Mouse (Mus musculus) MEL (cell line): Measurements from ENCODE around the gene Fyttd1. TPM values are rescaled to one million over a fixed set of nuclear protein-coding genes. Genes with fewer than 3 reads are reported as not detected.
A peak's percentile ranks its signal among the peaks of the same experiment; 100 is the strongest.

Experiments used
- DNase-seq: peaks from one replicate; pipeline ENCODE4 v3.0.0; 2011; ENCODE audit warnings: low read depth, low spot score
- H3K27ac ChIP-seq: 2 replicates; pipeline ENCODE4 v1.5.1; 2012; ENCODE audit warnings: low read depth, mild to moderate bottlenecking, control low read depth, low read length, moderate library complexity; ENCODE audit not compliant: control insufficient read depth
- H3K27me3 ChIP-seq, 2 experiments: fragments of 150-350 bp in 1 of 2; sonication (generic) in 1 of 2; 2 replicates each; pipeline ENCODE4 v1.6.1; 2012; ENCODE audit warnings: low read length in 2 of 2, mild to moderate bottlenecking in 2 of 2, improper control_type of control experiment in 1 of 2, moderate library complexity in 1 of 2; ENCODE audit not compliant: insufficient read depth in 2 of 2, control insufficient read depth in 1 of 2
- H3K36me3 ChIP-seq, 2 experiments: 2 replicates each; pipeline ENCODE4 v1.6.1; 2012 to 2014; ENCODE audit warnings: low read length in 2 of 2, improper control_type of control experiment in 1 of 2, inconsistent platforms in 1 of 2, mild to moderate bottlenecking in 1 of 2; ENCODE audit not compliant: insufficient read depth in 2 of 2, control insufficient read depth in 1 of 2
- H3K4me1 ChIP-seq, 2 experiments: fragments of 150-350 bp in 1 of 2; sonication (generic) in 1 of 2; 2 replicates each; pipeline ENCODE4 v1.6.1; 2012; ENCODE audit warnings: low read length in 2 of 2, improper control_type of control experiment in 1 of 2, mild to moderate bottlenecking in 1 of 2; ENCODE audit not compliant: insufficient read depth in 2 of 2, control insufficient read depth in 1 of 2
- H3K4me3 ChIP-seq, 2 experiments: fragments of 150-350 bp in 1 of 2; sonication (generic) in 1 of 2; 2 replicates each; pipeline ENCODE4 v1.5.1; 2012; ENCODE audit warnings: low read depth in 2 of 2, low read length in 2 of 2, mild to moderate bottlenecking in 2 of 2, moderate library complexity in 2 of 2, control low read depth in 1 of 2, improper control_type of control experiment in 1 of 2; ENCODE audit not compliant: control insufficient read depth in 1 of 2, insufficient read depth in 1 of 2
- H3K79me2 ChIP-seq: 2 replicates; pipeline ENCODE4 v1.6.1; 2012; ENCODE audit warnings: mild to moderate bottlenecking, low read length, moderate library complexity; ENCODE audit not compliant: control insufficient read depth, poor library complexity, insufficient read depth
- H3K9ac ChIP-seq: 2 replicates; pipeline ENCODE4 v1.6.1; 2012; ENCODE audit warnings: low read depth, mild to moderate bottlenecking, control low read depth, low read length, moderate library complexity; ENCODE audit not compliant: control insufficient read depth, poor library complexity, severe bottlenecking
- H3K9me3 ChIP-seq: fragments of 150-350 bp; sonication (generic); replicated peaks from 2 replicates; pipeline ENCODE4 v1.6.1; 2012; ENCODE audit warnings: mild to moderate bottlenecking, low read length, improper control_type of control experiment, moderate library complexity; ENCODE audit not compliant: insufficient read depth
- CHD1 ChIP-seq: IDR thresholded peaks from 2 replicates; pipeline ENCODE4 v1.6.1; 2012; ENCODE audit warnings: low read depth, mild to moderate bottlenecking, inconsistent platforms, low read length, improper control_type of control experiment
- CHD2 ChIP-seq: IDR thresholded peaks from 2 replicates; pipeline ENCODE4 v1.6.1; 2011; ENCODE audit warnings: low read length, improper control_type of control experiment
- E2F4 ChIP-seq: IDR thresholded peaks from 2 replicates; pipeline ENCODE4 v1.6.1; 2011; ENCODE audit warnings: low read depth, low read length, improper control_type of control experiment, borderline replicate concordance
- ELF1 ChIP-seq: IDR thresholded peaks from 2 replicates; pipeline ENCODE4 v1.6.1; 2014; ENCODE audit warnings: low read depth, mild to moderate bottlenecking, inconsistent platforms, low read length, improper control_type of control experiment, moderate library complexity
- ETS1 ChIP-seq: IDR thresholded peaks from 2 replicates; pipeline ENCODE4 v1.6.1; 2012; ENCODE audit warnings: low read depth, mild to moderate bottlenecking, inconsistent platforms, low read length, improper control_type of control experiment, moderate library complexity
- GABPA ChIP-seq: IDR thresholded peaks from 2 replicates; pipeline ENCODE4 v1.6.1; 2012; ENCODE audit warnings: low read depth, mild to moderate bottlenecking, inconsistent platforms, low read length, improper control_type of control experiment, moderate library complexity
- GATA1 ChIP-seq: IDR thresholded peaks from 2 replicates; pipeline ENCODE4 v1.6.1; 2011; ENCODE audit warnings: low read depth, low read length, improper control_type of control experiment
- HCFC1 ChIP-seq: IDR thresholded peaks from 2 replicates; pipeline ENCODE4 v1.6.1; 2012; ENCODE audit warnings: low read depth, mild to moderate bottlenecking, inconsistent platforms, low read length, improper control_type of control experiment, moderate library complexity
- KAT2A ChIP-seq: conservative IDR thresholded peaks from 2 replicates; pipeline ENCODE4 v1.6.1; 2012; ENCODE audit warnings: low read depth, low read length, improper control_type of control experiment, inconsistent platforms
- MAFK ChIP-seq: IDR thresholded peaks from 2 replicates; pipeline ENCODE4 v1.6.1; 2011; ENCODE audit warnings: low read depth, mild to moderate bottlenecking, low read length, improper control_type of control experiment, borderline replicate concordance
- MAX ChIP-seq: IDR thresholded peaks from 2 replicates; pipeline ENCODE4 v1.6.1; 2011; ENCODE audit warnings: low read length, improper control_type of control experiment
- MAZ ChIP-seq: IDR thresholded peaks from 2 replicates; pipeline ENCODE4 v1.6.1; 2012; ENCODE audit warnings: low read depth, mild to moderate bottlenecking, inconsistent platforms, low read length, improper control_type of control experiment
- MEF2A ChIP-seq: IDR thresholded peaks from 2 replicates; pipeline ENCODE4 v1.6.1; 2014; ENCODE audit warnings: low read depth, mild to moderate bottlenecking, inconsistent platforms, low read length, improper control_type of control experiment; ENCODE audit not compliant: poor library complexity, insufficient replicate concordance, severe bottlenecking; ENCODE audit errors: extremely low read depth
- MXI1 ChIP-seq: IDR thresholded peaks from 2 replicates; pipeline ENCODE4 v1.6.1; 2011; ENCODE audit warnings: mild to moderate bottlenecking, low read depth, low read length, improper control_type of control experiment
- MYC ChIP-seq: IDR thresholded peaks from 2 replicates; pipeline ENCODE4 v1.6.1; 2011; ENCODE audit warnings: low read depth, mild to moderate bottlenecking, low read length, improper control_type of control experiment, moderate library complexity
- NELFE ChIP-seq: IDR thresholded peaks from 2 replicates; pipeline ENCODE4 v1.6.1; 2011; ENCODE audit warnings: low read depth, low read length, improper control_type of control experiment
- NRF1 ChIP-seq: IDR thresholded peaks from 2 replicates; pipeline ENCODE4 v1.6.1; 2014; ENCODE audit warnings: low read depth, mild to moderate bottlenecking, inconsistent platforms, low read length, improper control_type of control experiment, moderate library complexity; ENCODE audit not compliant: poor library complexity, insufficient read depth, severe bottlenecking
- POLR2A ChIP-seq, 2 experiments: IDR thresholded peaks; 2 replicates each; pipeline ENCODE4 v1.6.1; 2011 to 2012; ENCODE audit warnings: low read length in 2 of 2, mild to moderate bottlenecking in 2 of 2, control low read depth in 1 of 2, improper control_type of control experiment in 1 of 2, low read depth in 1 of 2, moderate library complexity in 1 of 2; ENCODE audit not compliant: control insufficient read depth in 1 of 2, insufficient read depth in 1 of 2, poor library complexity in 1 of 2
- POLR2AphosphoS2 ChIP-seq: IDR thresholded peaks from 2 replicates; pipeline ENCODE4 v1.6.1; 2011; ENCODE audit warnings: low read length, improper control_type of control experiment
- SIN3A ChIP-seq: IDR thresholded peaks from 2 replicates; pipeline ENCODE4 v1.6.1; 2012; ENCODE audit warnings: low read length, improper control_type of control experiment, inconsistent platforms
- SMC3 ChIP-seq: IDR thresholded peaks from 2 replicates; pipeline ENCODE4 v1.6.1; 2011; ENCODE audit warnings: low read depth, low read length, improper control_type of control experiment
- TAL1 ChIP-seq: IDR thresholded peaks from 2 replicates; pipeline ENCODE4 v1.6.1; 2012; ENCODE audit warnings: mild to moderate bottlenecking, inconsistent platforms, low read length, moderate library complexity, mixed read lengths
- TBP ChIP-seq: IDR thresholded peaks from 2 replicates; pipeline ENCODE4 v1.8.0; 2011; ENCODE audit warnings: low read depth, low read length, improper control_type of control experiment
- TCF12 ChIP-seq: IDR thresholded peaks from 2 replicates; pipeline ENCODE4 v1.6.1; 2014; ENCODE audit warnings: low read depth, mild to moderate bottlenecking, inconsistent platforms, low read length, improper control_type of control experiment, moderate library complexity
- USF1 ChIP-seq: IDR thresholded peaks from 2 replicates; pipeline ENCODE4 v1.6.1; 2014; ENCODE audit warnings: low read depth, mild to moderate bottlenecking, inconsistent platforms, low read length, improper control_type of control experiment, moderate library complexity
- USF2 ChIP-seq, 2 experiments: IDR thresholded peaks; 2 replicates each; pipeline ENCODE4 v1.6.1; 2011 to 2012; ENCODE audit warnings: improper control_type of control experiment in 2 of 2, low read length in 2 of 2, borderline replicate concordance in 1 of 2, inconsistent platforms in 1 of 2, low read depth in 1 of 2, mild to moderate bottlenecking in 1 of 2; ENCODE audit not compliant: insufficient read depth in 1 of 2
- ZC3H11A ChIP-seq: IDR thresholded peaks from 2 replicates; pipeline ENCODE4 v1.6.1; 2012; ENCODE audit warnings: low read depth, mild to moderate bottlenecking, inconsistent platforms, low read length, improper control_type of control experiment
- ZMIZ1 ChIP-seq: IDR thresholded peaks from 2 replicates; pipeline ENCODE4 v1.6.1; 2012; ENCODE audit warnings: low read depth, mild to moderate bottlenecking, inconsistent platforms, low read length, improper control_type of control experiment, moderate library complexity
- ZNF384 ChIP-seq: IDR thresholded peaks from 2 replicates; pipeline ENCODE4 v1.6.1; 2012; ENCODE audit warnings: low read depth, mild to moderate bottlenecking, inconsistent platforms, low read length, improper control_type of control experiment
- polyA plus RNA-seq, 2 experiments: library from polyadenylated mRNA; stranded (reverse) in 1 of 2; unstranded in 1 of 2; fragments of >175 nt in 1 of 2; fragments of >200 nt in 1 of 2; gene quantifications; 2 replicates each; pipeline versions ENCODE4 v1.2.1 to v1.2.4; 2012; ENCODE audit warnings: low replicate concordance in 2 of 2, low read depth in 1 of 2; ENCODE audit not compliant: insufficient read length in 2 of 2, insufficient read depth in 1 of 2, missing spikeins in 1 of 2
- total RNA-seq: library from RNA; depleted of rRNA; stranded (reverse); fragments of 300-350 nt; gene quantifications from 2 replicates; pipeline ENCODE4 v1.2.3, GENCODE M21; 2012

The Fyttd1 gene
- total and polyA plus RNA-seq, 3 experiments: 44.3 to 76.0 TPM; not detected in 1

GRCm38 (mm10) chr16:32866713-32867112 is 10.6 kb upstream of the Fyttd1 start:
- no peaks in the 10 kb centered on the region for H3K27me3 ChIP-seq
- no peak overlapping the region; a peak in 1 of 4 replicates for H3K4me3 ChIP-seq
- H3K36me3 ChIP-seq: peaks cover 0 to 2% of the 10 kb centered on the region in 2 experiments; a peak in 2 of 4 replicates
- peak; percentile 14 for DNase-seq
- no peak overlapping the region for H3K27ac ChIP-seq
- H3K9me3 ChIP-seq: no peaks in the 10 kb centered on the region
- H3K79me2 ChIP-seq: no peaks in the 10 kb centered on the region; the same call in 1 of the 2 replicates
- no peak overlapping the region for H3K9ac ChIP-seq
- H3K4me1 ChIP-seq: peaks cover 0 to 10% of the 10 kb centered on the region in 2 experiments; a peak in 3 of 4 replicates
- TF ChIP-seq SIN3A (no peak), MEF2A (no peak), ZC3H11A (no peak), MAX (no peak), MXI1 (no peak), ELF1 (no peak), TAL1 (no peak), SMC3 (no peak), NELFE (no peak), MAFK (no peak)

- peak overlapping the region; percentile 36 for H3K27ac ChIP-seq
- peak overlapping the region; percentile 84 for H3K9ac ChIP-seq
- no peaks in the 10 kb centered on the region; the same call in 1 of the 2 replicates for H3K79me2 ChIP-seq
- no peaks in the 10 kb centered on the region for H3K9me3 ChIP-seq
- H3K27me3 ChIP-seq: no peaks in the 10 kb centered on the region
- peaks cover 0 to 2% of the 10 kb centered on the region in 2 experiments; a peak in 2 of 4 replicates for H3K36me3 ChIP-seq
- H3K4me1 ChIP-seq: peaks cover 0 to 10% of the 10 kb centered on the region in 2 experiments; a peak in 3 of 4 replicates
- DNase-seq: peak; percentile 96
- H3K4me3 ChIP-seq: peak overlapping the region; percentile 68 to 87
- TF ChIP-seq USF2 (IDR thresholded peaks at IDR 0.05; ENCODE audit: borderline replicate concordance in 1 of 2, insufficient read depth in 1 of 2, low read depth in 1 of 2, low read length in 2 of 2) (peak in 1 of 2 experiments; percentile 70; a peak in 2 of 4 replicates), MAX (peak; percentile 84; the same call in 1 of the 2 replicates), MAFK (no peak), ELF1 (peak; percentile 99), NRF1 (peak; percentile 41; the same call in 1 of the 2 replicates), MEF2A (no peak), CHD1 (no peak), SIN3A (peak; percentile 95), NELFE (peak; percentile 94), GATA1 (no peak), MXI1 (peak; percentile 97), ETS1 (no peak), SMC3 (no peak), TCF12 (peak; percentile 64), POLR2AphosphoS2 (peak; percentile 96), USF1 (peak; percentile 96), POLR2A (IDR thresholded peaks at IDR 0.05; ENCODE audit: control insufficient read depth in 1 of 2, insufficient read depth in 1 of 2, low read depth in 1 of 2, low read length in 2 of 2, poor library complexity in 1 of 2) (peak; percentile 72 to 95), MAZ (peak; percentile 53; the same call in 1 of the 2 replicates), ZNF384 (no peak), GABPA (no peak), E2F4 (no peak), ZMIZ1 (peak; percentile 82; the same call in 1 of the 2 replicates), HCFC1 (peak; percentile 100), TBP (peak; percentile 92), MYC (peak; percentile 95), CHD2 (no peak), KAT2A (peak; percentile 97)
Observed at GRCm38 (mm10) chr16:32867919-32868552, 9.3 kb upstream of the Fyttd1 start.
